Mouse (Mus musculus): ENCODE measurements around the gene Cep170b. TPM values are rescaled to one million over a fixed set of nuclear protein-coding genes. Genes with fewer than 3 reads are reported as not detected.

The Cep170b gene
- total and polyA plus RNA-seq, 2 experiments from 2014 or later = 46.4 to 140 TPM

- whole genome bisulfite sequencing = 70% methylated on average over 8 of the region's 8 CpGs
- no peak for DNase-seq (ENCODE audit: low spot score)
- H3K9me3 ChIP-seq (ENCODE audit: low read length) = no peaks in the 10 kb centered on the region
- peaks cover 25% of the 10 kb centered on the region for H3K36me3 ChIP-seq (ENCODE audit: insufficient read depth, low read length)
- no peaks in the 10 kb centered on the region for H3K27me3 ChIP-seq (ENCODE audit: insufficient read depth, low read length)
- TF ChIP-seq CTCF (IDR thresholded peaks at IDR 0.05) = no peak
- 0 out of 2 replicates have a peak, but pooled peaks cover 3% of the 10 kb centered on the region for H3K4me1 ChIP-seq (ENCODE audit: insufficient read depth, low read length)
- peak overlapping the region; percentile 90 for H3K27ac ChIP-seq (ENCODE audit: low read depth, low read length)
- peak overlapping the region; percentile 36; the same call in 1 of the 2 replicates for H3K9ac ChIP-seq (replicated peaks; ENCODE audit: low read length, poor library complexity, severe bottlenecking)
- no peak overlapping the region for H3K4me2 ChIP-seq (ENCODE audit: low read depth, low read length, poor library complexity, severe bottlenecking)
- no peak for ATAC-seq (ENCODE audit: low FRiP score)
- H3K4me3 ChIP-seq (ENCODE audit: low read depth, low read length) = no peak overlapping the region
These were observed 27.3 kb downstream of the Cep170b start for GRCm38 (mm10) chr12:112747606-112747970.

DNA sequence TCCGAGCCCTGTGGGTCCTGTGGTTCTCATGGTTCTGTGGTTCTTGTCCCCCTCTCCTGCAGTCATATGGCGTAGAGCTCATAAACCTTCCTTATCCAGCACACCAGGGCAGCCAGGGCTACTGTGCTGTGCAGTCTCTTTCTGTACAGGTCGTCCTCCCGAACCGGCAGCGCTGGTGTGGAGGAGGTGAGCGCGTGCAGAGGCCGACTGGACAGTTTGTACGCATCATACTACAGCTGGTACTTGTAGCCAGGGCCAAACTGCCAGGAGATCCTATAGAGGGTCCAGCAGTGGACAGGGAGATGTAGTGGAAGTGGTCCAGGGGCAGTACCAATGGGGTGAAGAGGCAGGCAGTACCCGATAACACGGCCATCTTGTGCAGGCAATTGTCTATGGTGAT, 30.7 kb downstream of the Cep170b start:
- H3K27ac ChIP-seq (ENCODE audit: low read depth, low read length) = no peak overlapping the region
- H3K27me3 ChIP-seq (ENCODE audit: insufficient read depth, low read length) = no peaks in the 10 kb centered on the region
- H3K4me1 ChIP-seq (ENCODE audit: insufficient read depth, low read length) = 0 out of 2 replicates have a peak, but pooled peaks cover 3% of the 10 kb centered on the region
- H3K9ac ChIP-seq (replicated peaks; ENCODE audit: low read length, poor library complexity, severe bottlenecking) = no peak overlapping the region
- no peak overlapping the region for H3K4me2 ChIP-seq (ENCODE audit: low read depth, low read length, poor library complexity, severe bottlenecking)
- TF ChIP-seq CTCF (IDR thresholded peaks at IDR 0.05) = no peak
- WGBS = 90% methylated on average over 12 of the region's 12 CpGs
- no peak for ATAC-seq (ENCODE audit: low FRiP score)
- no peak overlapping the region for H3K4me3 ChIP-seq (ENCODE audit: low read depth, low read length)
- no peaks in the 10 kb centered on the region for H3K9me3 ChIP-seq (ENCODE audit: low read length)
- no peaks in the 10 kb centered on the region for H3K36me3 ChIP-seq (ENCODE audit: insufficient read depth, low read length)
- DNase-seq (ENCODE audit: low spot score) = no peak

GRCm38 (mm10) chr12:112752399-112752798, 32.1 kb downstream of the Cep170b start:
- ATAC-seq (ENCODE audit: low FRiP score) (no peak), DNase-seq (ENCODE audit: low spot score) (no peak)
- Histone ChIP-seq H3K27ac (ENCODE audit: low read depth, low read length) (no peak overlapping the region), H3K9me3 (ENCODE audit: low read length) (no peaks in the 10 kb centered on the region), H3K9ac (replicated peaks; ENCODE audit: low read length, poor library complexity, severe bottlenecking) (no peak overlapping the region), H3K4me2 (ENCODE audit: low read depth, low read length, poor library complexity, severe bottlenecking) (no peak overlapping the region), H3K4me1 (ENCODE audit: insufficient read depth, low read length) (no peaks in the 10 kb centered on the region), H3K27me3 (ENCODE audit: insufficient read depth, low read length) (no peaks in the 10 kb centered on the region), H3K4me3 (ENCODE audit: low read depth, low read length) (no peak overlapping the region), H3K36me3 (ENCODE audit: insufficient read depth, low read length) (no peaks in the 10 kb centered on the region)
- 46% methylated on average over 2 of the region's 2 CpGs for WGBS
- TF ChIP-seq CTCF (IDR thresholded peaks at IDR 0.05) = no peak

DNA sequence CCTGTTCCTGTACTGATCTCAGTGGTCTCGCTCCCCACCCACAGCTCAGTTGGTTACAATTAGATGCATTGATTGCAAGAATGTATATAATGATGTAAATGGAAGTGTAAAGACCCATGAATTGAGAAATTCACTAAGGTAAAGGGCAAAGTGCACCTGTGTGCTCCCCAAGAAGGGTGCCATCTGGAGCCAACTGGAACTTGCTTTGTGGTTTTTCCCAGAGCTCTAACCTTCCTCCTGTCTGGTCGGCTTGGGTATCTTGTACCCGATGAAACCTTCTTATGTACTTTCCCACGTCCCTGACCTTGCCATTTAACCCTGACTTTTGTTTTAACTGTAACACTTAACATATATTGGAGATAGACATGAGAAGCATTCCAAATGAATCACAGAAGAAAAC, 35.6 kb downstream of the Cep170b start:
- H3K4me3 ChIP-seq (ENCODE audit: low read depth, low read length) = no peak overlapping the region

GRCm38 (mm10) chr12:112757896-112758295, 37.6 kb downstream of the Cep170b start:
- ATAC-seq (ENCODE audit: low FRiP score) = no peak
- TF ChIP-seq CTCF (IDR thresholded peaks at IDR 0.05) = no peak
- H3K27me3 ChIP-seq (ENCODE audit: insufficient read depth, low read length) = no peaks in the 10 kb centered on the region
- H3K9ac ChIP-seq (replicated peaks; ENCODE audit: low read length, poor library complexity, severe bottlenecking) = no peak overlapping the region
- no peak overlapping the region for H3K4me3 ChIP-seq (ENCODE audit: low read depth, low read length)
- no peaks in the 10 kb centered on the region for H3K9me3 ChIP-seq (ENCODE audit: low read length)
- DNase-seq (ENCODE audit: low spot score) = no peak
- 92% methylated on average over 5 of the region's 5 CpGs for WGBS
- H3K4me2 ChIP-seq (ENCODE audit: low read depth, low read length, poor library complexity, severe bottlenecking) = no peak overlapping the region
- H3K4me1 ChIP-seq (ENCODE audit: insufficient read depth, low read length) = no peaks in the 10 kb centered on the region
- H3K36me3 ChIP-seq (ENCODE audit: insufficient read depth, low read length) = no peaks in the 10 kb centered on the region
- H3K27ac ChIP-seq (ENCODE audit: low read depth, low read length) = no peak overlapping the region

More for the DNA sequence above, 35.6 kb downstream of the Cep170b start:
- Histone ChIP-seq H3K27me3 (ENCODE audit: insufficient read depth, low read length) (no peaks in the 10 kb centered on the region), H3K9me3 (ENCODE audit: low read length) (no peaks in the 10 kb centered on the region), H3K27ac (ENCODE audit: low read depth, low read length) (no peak overlapping the region), H3K9ac (replicated peaks; ENCODE audit: low read length, poor library complexity, severe bottlenecking) (no peak overlapping the region), H3K36me3 (ENCODE audit: insufficient read depth, low read length) (no peaks in the 10 kb centered on the region), H3K4me1 (ENCODE audit: insufficient read depth, low read length) (no peaks in the 10 kb centered on the region), H3K4me2 (ENCODE audit: low read depth, low read length, poor library complexity, severe bottlenecking) (no peak overlapping the region)
- ATAC-seq (ENCODE audit: low FRiP score) (no peak), DNase-seq (ENCODE audit: low spot score) (no peak)
- no peak for TF ChIP-seq CTCF (IDR thresholded peaks at IDR 0.05)
- WGBS = 80% methylated on average over 4 of the region's 4 CpGs

- Histone ChIP-seq H3K4me1 (ENCODE audit: insufficient read depth, low read length) (no peaks in the 10 kb centered on the region), H3K36me3 (ENCODE audit: insufficient read depth, low read length) (no peaks in the 10 kb centered on the region), H3K4me2 (ENCODE audit: low read depth, low read length, poor library complexity, severe bottlenecking) (no peak overlapping the region), H3K27ac (ENCODE audit: low read depth, low read length) (no peak overlapping the region), H3K9me3 (ENCODE audit: low read length) (no peaks in the 10 kb centered on the region), H3K27me3 (ENCODE audit: insufficient read depth, low read length) (no peaks in the 10 kb centered on the region), H3K9ac (replicated peaks; ENCODE audit: low read length, poor library complexity, severe bottlenecking) (no peak overlapping the region), H3K4me3 (ENCODE audit: low read depth, low read length) (no peak overlapping the region)
- TF ChIP-seq CTCF (IDR thresholded peaks at IDR 0.05) = no peak
- ATAC-seq (ENCODE audit: low FRiP score) = no peak
- WGBS = 94% methylated on average over 3 of the region's 3 CpGs
- no peak for DNase-seq (ENCODE audit: low spot score)
These were observed 39.2 kb downstream of the Cep170b start for GRCm38 (mm10) chr12:112759471-112759870.

Measured in midbrain, postnatal 0 days (tissue).